Mouse (Mus musculus) heart, embryonic 13.5 days (tissue): ENCODE measurements around the gene Izumo1. TPM values are rescaled to one million over a fixed set of nuclear protein-coding genes. Genes with fewer than 3 reads are reported as not detected.

ENCODE experiments used
- ATAC-seq: fragments of 200-750 bp; cut with Nextera tagmentation; 2 replicates; pipeline ENCODE4 v1.8.0; 2017; ENCODE audit warnings: moderate TSS enrichment; ENCODE audit not compliant: insufficient number of reproducible peaks, low FRiP score, low TSS enrichment; ENCODE audit errors: extremely low read depth
- H3K27ac ChIP-seq: fragments of 300-500 bp; sonication (generic); replicated peaks from 2 replicates; pipeline ENCODE4 v1.5.1; 2015; ENCODE audit warnings: moderate library complexity, mild to moderate bottlenecking, inconsistent platforms
- H3K27me3 ChIP-seq: fragments of 300-500 bp; sonication (generic); replicated peaks from 2 replicates; pipeline ENCODE4 v1.6.1; 2015; ENCODE audit warnings: mild to moderate bottlenecking, inconsistent platforms
- H3K36me3 ChIP-seq: fragments of 300-500 bp; sonication (generic); 2 replicates; pipeline ENCODE4 v1.6.1; 2015; ENCODE audit warnings: mild to moderate bottlenecking, inconsistent platforms
- H3K4me1 ChIP-seq: fragments of 300-500 bp; sonication (generic); 2 replicates; pipeline ENCODE4 v1.6.1; 2015; ENCODE audit warnings: inconsistent platforms
- H3K4me2 ChIP-seq: fragments of 300-500 bp; sonication (generic); 2 replicates; pipeline ENCODE4 v1.6.1; 2015; ENCODE audit warnings: inconsistent platforms, mild to moderate bottlenecking, moderate library complexity
- H3K4me3 ChIP-seq: fragments of 300-500 bp; sonication (generic); 2 replicates; pipeline ENCODE4 v1.5.1; 2015; ENCODE audit warnings: moderate library complexity, mild to moderate bottlenecking, inconsistent platforms
- H3K9ac ChIP-seq: fragments of 300-500 bp; sonication (generic); 2 replicates; pipeline ENCODE4 v1.6.1; 2015; ENCODE audit warnings: inconsistent platforms, mild to moderate bottlenecking, moderate library complexity
- H3K9me3 ChIP-seq: fragments of 300-500 bp; sonication (generic); 2 replicates; pipeline ENCODE4 v1.6.1; 2016; ENCODE audit warnings: inconsistent platforms
- WGBS: fragments of 180-500 bp; shearing (Covaris S2); methylation state at CpG from one replicate; pipeline ENCODE4 v1.1.7; 2015; ENCODE audit warnings: mixed read lengths; 5-methylcytosine and 5-hydroxymethylcytosine counted together
- polyA plus RNA-seq: library from polyadenylated mRNA; unstranded; fragments of >200 nt; fragmentation: Nextera tagmentation; extraction: Ambion mirVana; gene quantifications from 2 replicates; pipeline ENCODE4 v1.2.1, GENCODE M21; 2015

The Izumo1 gene
- polyA plus RNA-seq, 1 experiment from 2014 or later, result 0.11 TPM

- ATAC-seq, result no peak
- no peak within 1 kb of the TSS for H3K4me3 ChIP-seq
- H3K9ac ChIP-seq, result no peak within 1 kb of the TSS
- no peaks in the 10 kb centered on the region; the same call in 1 of the 2 replicates for H3K27me3 ChIP-seq
- H3K27ac ChIP-seq, result no peak within 1 kb of the TSS
- peaks cover 6% of the 10 kb centered on the region for H3K9me3 ChIP-seq
- H3K4me2 ChIP-seq, result no peak within 1 kb of the TSS
- H3K4me1 ChIP-seq, result peaks cover 18% of the 10 kb centered on the region
- WGBS, result 75% methylated on average over 7 of the region's 7 CpGs
- no peaks in the 10 kb centered on the region for H3K36me3 ChIP-seq
These were observed 44.5 kb downstream of the Izumo1 start, which contains the start of gene Fut2 for GRCm38 (mm10) chr7:45666161-45666560. Gene Fut2 (minus strand): TSS chr7:45666394.

- Histone ChIP-seq H3K36me3 (no peaks in the 10 kb centered on the region), H3K27me3 (peaks cover 5% of the 10 kb centered on the region; the same call in 1 of the 2 replicates), H3K4me1 (peaks cover 18% of the 10 kb centered on the region), H3K27ac (no peak overlapping the region), H3K4me2 (no peak overlapping the region), H3K4me3 (no peak overlapping the region), H3K9ac (no peak overlapping the region), H3K9me3 (peaks cover 6% of the 10 kb centered on the region)
- 57% methylated on average over 14 of the region's 14 CpGs for WGBS
- ATAC-seq, result no peak
These were observed 46.1 kb downstream of the Izumo1 start for GRCm38 (mm10) chr7:45667761-45668160.

GRCm38 (mm10) chr7:45668921-45669320, 47.3 kb downstream of the Izumo1 start:
- Histone ChIP-seq H3K27ac (no peak overlapping the region), H3K4me2 (no peak overlapping the region), H3K4me1 (peaks cover 18% of the 10 kb centered on the region), H3K36me3 (no peaks in the 10 kb centered on the region), H3K9ac (no peak overlapping the region), H3K27me3 (peaks cover 9% of the 10 kb centered on the region; the same call in 1 of the 2 replicates), H3K4me3 (no peak overlapping the region), H3K9me3 (peaks cover 6% of the 10 kb centered on the region)
- ATAC-seq, result no peak
- 93% methylated on average over 9 of the region's 9 CpGs for WGBS

DNA sequence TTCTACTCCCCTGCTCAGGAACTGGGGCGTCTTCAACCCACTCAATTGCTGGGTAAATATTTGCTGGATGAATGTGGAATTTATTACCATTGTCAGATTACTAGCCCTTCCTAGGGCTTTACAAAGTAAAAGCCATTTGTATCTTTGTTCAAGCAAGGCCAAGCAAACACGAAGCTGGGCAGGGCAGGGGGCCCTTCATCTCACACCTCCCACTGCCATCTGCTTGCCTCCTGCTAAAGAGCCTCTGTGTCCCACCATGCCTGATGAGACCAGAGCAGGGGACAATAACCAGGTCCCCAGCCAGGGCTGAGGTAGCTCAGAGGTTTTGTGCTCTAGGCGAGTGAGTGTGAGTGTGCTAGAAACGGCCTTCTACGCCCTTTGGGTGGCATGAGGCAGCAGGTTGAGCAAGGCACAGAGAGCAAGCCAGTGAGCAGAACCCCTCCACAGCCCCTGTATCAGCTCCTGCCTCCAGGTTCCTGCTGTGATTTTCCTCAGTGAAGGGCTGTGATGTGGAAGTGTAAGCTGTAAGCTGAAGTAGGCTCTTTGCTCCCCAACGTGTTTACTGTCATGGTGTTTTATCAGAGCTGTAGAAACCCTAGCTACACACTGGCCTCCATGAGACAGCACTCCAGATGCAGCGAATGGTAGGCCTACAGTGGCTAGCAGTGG, 56.1 kb downstream of the Izumo1 start:
- Histone ChIP-seq H3K9ac (no peak overlapping the region), H3K27ac (no peak overlapping the region), H3K4me2 (no peak overlapping the region), H3K36me3 (no peaks in the 10 kb centered on the region), H3K4me3 (no peak overlapping the region), H3K9me3 (no peaks in the 10 kb centered on the region), H3K27me3 (0 out of 2 replicates have a peak, but pooled peaks cover 5% of the 10 kb centered on the region), H3K4me1 (peaks cover 32% of the 10 kb centered on the region)
- WGBS, result 70% methylated on average over 7 of the region's 7 CpGs
- ATAC-seq, result no peak

Other genes starting within 250 kb of the Izumo1 start
- gene Snrnp70, start 226.1 kb upstream of the Izumo1 start, polyA plus RNA-seq, result 136 and 140 TPM in 2 replicates
- 0.32 and 0.50 TPM in 2 replicates for gene Kcna7, start 216.2 kb upstream of the Izumo1 start, polyA plus RNA-seq
- gene Ntf5, start 208.1 kb upstream of the Izumo1 start, polyA plus RNA-seq, result 1.6 and 1.8 TPM in 2 replicates
- gene Lhb, start 201.0 kb upstream of the Izumo1 start, polyA plus RNA-seq, result not detected in 2 replicates
- 91.8 and 95.3 TPM in 2 replicates for gene Gys1, start 187.0 kb upstream of the Izumo1 start, polyA plus RNA-seq
- gene Ruvbl2, start 183.7 kb upstream of the Izumo1 start, polyA plus RNA-seq, result 80.6 and 85.6 TPM in 2 replicates
- 5,089 and 5,516 TPM in 2 replicates for gene Ftl1, start 161.9 kb upstream of the Izumo1 start, polyA plus RNA-seq
- gene Bax, start 154.9 kb upstream of the Izumo1 start, polyA plus RNA-seq, result 124 and 139 TPM in 2 replicates
- 0.74 and 1.0 TPM in 2 replicates for gene Tulp2, start 139.9 kb upstream of the Izumo1 start, polyA plus RNA-seq
- gene Gm45808, start 135.0 kb upstream of the Izumo1 start, polyA plus RNA-seq, result not detected in 2 replicates
- gene Dhdh, start 133.0 kb upstream of the Izumo1 start, polyA plus RNA-seq, result 3.9 TPM in 2 replicates
- 175 and 177 TPM in 2 replicates for gene Nucb1, start 111.4 kb upstream of the Izumo1 start, polyA plus RNA-seq
- gene Ppp1r15a, start 95.5 kb upstream of the Izumo1 start, polyA plus RNA-seq, result 38.5 and 49.6 TPM in 2 replicates
- gene Plekha4, start 95.5 kb upstream of the Izumo1 start, polyA plus RNA-seq, result 1.1 and 1.2 TPM in 2 replicates
- 0.43 and 0.52 TPM in 2 replicates for gene Hsd17b14, start 66.9 kb upstream of the Izumo1 start, polyA plus RNA-seq
- gene Bcat2, start 51.7 kb upstream of the Izumo1 start, polyA plus RNA-seq, result 65.4 and 66.3 TPM in 2 replicates
- not detected in 2 replicates for gene Fgf21, start 6.3 kb upstream of the Izumo1 start, polyA plus RNA-seq
- gene Fut1, start 4.5 kb upstream of the Izumo1 start, polyA plus RNA-seq, result not detected in 2 replicates
- 17.1 and 18.9 TPM in 2 replicates for gene Rasip1, start 5.7 kb downstream of the Izumo1 start, polyA plus RNA-seq
- gene Mamstr, start 18.2 kb downstream of the Izumo1 start, polyA plus RNA-seq, result 3.3 and 5.0 TPM in 2 replicates
- gene Fut2, start 44.6 kb downstream of the Izumo1 start, polyA plus RNA-seq, result 0.86 and 1.1 TPM in 2 replicates
- 0.11 TPM in 1 of 2 replicates, not detected in the other for gene Ntn5, start 62.2 kb downstream of the Izumo1 start, polyA plus RNA-seq
- 0.29 and 0.47 TPM in 2 replicates for gene Sec1, start 72.6 kb downstream of the Izumo1 start, polyA plus RNA-seq
- gene Car11, start 78.0 kb downstream of the Izumo1 start, polyA plus RNA-seq, result 5.4 and 6.0 TPM in 2 replicates
- gene Dbp, start 83.3 kb downstream of the Izumo1 start, polyA plus RNA-seq, result 2.2 and 3.5 TPM in 2 replicates
- gene Rpl18, start 93.6 kb downstream of the Izumo1 start, polyA plus RNA-seq, result 630 and 695 TPM in 2 replicates
- gene Sphk2, start 96.2 kb downstream of the Izumo1 start, polyA plus RNA-seq, result 16.7 and 17.5 TPM in 2 replicates
- 0.20 and 0.31 TPM in 2 replicates for gene Fam83e, start 99.4 kb downstream of the Izumo1 start, polyA plus RNA-seq
- not detected in 2 replicates for gene Spaca4, start 104.0 kb downstream of the Izumo1 start, polyA plus RNA-seq
- 0.62 and 0.80 TPM in 2 replicates for gene Lmtk3, start 161.9 kb downstream of the Izumo1 start, polyA plus RNA-seq
- 0.24 and 0.38 TPM in 2 replicates for gene Sult2b1, start 162.9 kb downstream of the Izumo1 start, polyA plus RNA-seq
- gene Cyth2, start 192.8 kb downstream of the Izumo1 start, polyA plus RNA-seq, result 90.1 and 103 TPM in 2 replicates
- 0.39 and 0.43 TPM in 2 replicates for gene Kcnj14, start 203.0 kb downstream of the Izumo1 start, polyA plus RNA-seq
- gene Grwd1, start 209.1 kb downstream of the Izumo1 start, polyA plus RNA-seq, result 41.9 and 44.1 TPM in 2 replicates